Mouse (Mus musculus) olfactory bulb, adult 2 months (tissue): ENCODE measurements around the gene Tmub1.

Experiments used
- CTCF ChIP-seq: fragments of 200-500 bp; IDR thresholded peaks from 2 replicates; pipeline ENCODE4 v1.5.1; 2012; ENCODE audit warnings: low read depth, mild to moderate bottlenecking, low read length, moderate library complexity; ENCODE audit not compliant: insufficient read depth
- POLR2A ChIP-seq: fragments of 200-500 bp; IDR thresholded peaks from 2 replicates; pipeline ENCODE4 v1.6.1; 2012; ENCODE audit warnings: mild to moderate bottlenecking, low read depth, low read length, moderate library complexity; ENCODE audit not compliant: insufficient read depth

DNA sequence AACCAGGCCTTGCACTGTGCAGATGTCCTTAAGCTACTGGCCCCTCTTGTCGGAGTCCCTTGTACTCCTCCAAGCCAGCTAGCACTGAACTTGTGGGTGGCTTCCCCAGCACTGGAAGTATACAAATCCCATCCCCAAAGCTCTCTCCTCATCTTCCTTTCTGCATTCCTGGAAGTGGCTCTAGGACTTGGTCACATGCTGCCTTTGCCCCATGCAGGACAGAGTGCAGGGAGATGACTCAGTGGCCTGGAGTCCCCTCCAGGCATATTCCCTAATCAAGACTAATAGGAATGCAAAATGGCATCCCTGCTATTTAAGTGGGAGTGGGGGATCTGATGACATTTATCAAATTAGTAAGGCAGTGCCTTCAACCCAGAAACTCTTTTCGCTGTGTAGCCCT is 35.6 kb downstream of the Tmub1 start:
- TF ChIP-seq CTCF (no peak), POLR2A (no peak)
